Mouse (Mus musculus): Measurements from ENCODE around the gene Gm13278.
"Not testable (repeated sequence)": the region's sequence is repeated elsewhere in the genome, so short reads cannot be mapped to it uniquely, and the experiment has no call there.

GRCm38 (mm10) chr4:88780320-88780719 lies 11.0 kb upstream of the Gm13278 start:
- not testable (repeated sequence) for TF ChIP-seq CTCF (IDR thresholded peaks at IDR 0.05; ENCODE audit: low read depth, low read length); POLR2A (IDR thresholded peaks at IDR 0.05; ENCODE audit: borderline replicate concordance, low read depth, low read length)
